Mouse (Mus musculus): Measurements from ENCODE around the gene Otoa.

Gene Otoa

GRCm38 (mm10) chr7:121081350-121081749 lies at the start of gene Otoa:
Gene Otoa, plus strand, starts transcription at chr7:121081650.
- DNase-seq, result no peak

GRCm38 (mm10) chr7:121033856-121034652 lies 47.4 kb upstream of the Otoa start, which contains the start of gene Mettl9:
Gene Mettl9, plus strand, starts transcription at chr7:121034445.
- peak; percentile 94 for DNase-seq

GRCm38 (mm10) chr7:121034701-121035141 lies 46.7 kb upstream of the Otoa start:
- no peak for DNase-seq

GRCm38 (mm10) chr7:121035161-121035721 lies 46.2 kb upstream of the Otoa start:
- DNase-seq, result no peak

GRCm38 (mm10) chr7:121040595-121040994 lies 40.9 kb upstream of the Otoa start:
- no peak for DNase-seq

GRCm38 (mm10) chr7:121041989-121042388 lies 39.5 kb upstream of the Otoa start:
- DNase-seq, result no peak

- no peak for DNase-seq
These were observed 38.4 kb upstream of the Otoa start for GRCm38 (mm10) chr7:121043004-121043403.

- no peak for DNase-seq
These were observed 37.9 kb upstream of the Otoa start for GRCm38 (mm10) chr7:121043510-121043909.

GRCm38 (mm10) chr7:121044251-121044650 lies 37.2 kb upstream of the Otoa start:
- DNase-seq, result no peak

- no peak for DNase-seq
These were observed 35.6 kb upstream of the Otoa start for GRCm38 (mm10) chr7:121045671-121046453.

- no peak for DNase-seq
These were observed 33.8 kb upstream of the Otoa start for GRCm38 (mm10) chr7:121047624-121048023.

- no peak for DNase-seq
These were observed 28.4 kb upstream of the Otoa start for GRCm38 (mm10) chr7:121053071-121053470.

GRCm38 (mm10) chr7:121059477-121060218 lies 21.8 kb upstream of the Otoa start:
- DNase-seq, result no peak

- DNase-seq, result no peak
These were observed 17.1 kb upstream of the Otoa start for GRCm38 (mm10) chr7:121064309-121064708.

- DNase-seq, result no peak
These were observed 10.2 kb upstream of the Otoa start for GRCm38 (mm10) chr7:121071276-121071675.

- no peak for DNase-seq
These were observed 8.9 kb upstream of the Otoa start for GRCm38 (mm10) chr7:121072506-121072905.

- no peak for DNase-seq
These were observed 7.2 kb upstream of the Otoa start, which contains the start of gene Igsf6 for GRCm38 (mm10) chr7:121074281-121074680. Gene Igsf6, minus strand, starts transcription at chr7:121074572.

- no peak for DNase-seq
These were observed 6.5 kb upstream of the Otoa start for GRCm38 (mm10) chr7:121074801-121075400.

GRCm38 (mm10) chr7:121075416-121075815 lies 6.0 kb upstream of the Otoa start:
- no peak for DNase-seq

- DNase-seq, result no peak
These were observed 4.1 kb upstream of the Otoa start for GRCm38 (mm10) chr7:121077311-121077710.

GRCm38 (mm10) chr7:121077829-121078228 lies 3.6 kb upstream of the Otoa start:
- DNase-seq, result peak; percentile 58

- DNase-seq, result no peak
These were observed 366 bp downstream of the Otoa start for GRCm38 (mm10) chr7:121081816-121082215.

Data from right cerebral cortex, postnatal 14 days (tissue).